Mouse (Mus musculus) adrenal gland, adult 18-20 months (tissue): ENCODE measurements around the gene Slc30a2. TPM values are rescaled to one million over a fixed set of nuclear protein-coding genes. Genes with fewer than 3 reads are reported as not detected.
"Not testable (repeated sequence)": the region's sequence is repeated elsewhere in the genome, so short reads cannot be mapped to it uniquely, and the experiment has no call there.

Source experiments
- DNase-seq, 2 experiments: peaks; one replicate each; pipeline ENCODE4 v3.0.0; 2021 to 2022; ENCODE audit warnings: low spot score in 2 of 2
- long read RNA-seq, 2 experiments: library from polyadenylated mRNA; stranded (forward); transcript quantifications; one replicate each; pipeline ENCODE4 v2.0.0; 2021
- total RNA-seq, 2 experiments: library from RNA; stranded (reverse); gene quantifications; 1 replicate in 1 of 2; 2 replicates in 1 of 2; pipeline ENCODE4 v1.2.3; 2021

Gene Slc30a2
- total RNA-seq = 10 to 100 TPM; 28.9 to 47.4 TPM
- long read RNA-seq, experiment 1, transcript Slc30a2-204 (8 exons, 3,153 nt) = major isoform, 22 of 59 reads
- long read RNA-seq, experiment 1, transcript Slc30a2-201 (7 exons, 2,023 nt) = minor isoform, 13 of 59 reads
- long read RNA-seq, experiment 1, partial matches to known transcripts = 2 of 59 reads
- long read RNA-seq, experiment 1, other reads (novel, unspliced or antisense) = 20 of 59 reads
- long read RNA-seq, experiment 2, transcript Slc30a2-204 (8 exons, 3,153 nt) = major isoform, 76 of 154 reads
- long read RNA-seq, experiment 2, transcript Slc30a2-201 (7 exons, 2,023 nt) = minor isoform, 34 of 154 reads
- long read RNA-seq, experiment 2, partial matches to known transcripts = 16 of 154 reads
- long read RNA-seq, experiment 2, other reads (novel, unspliced or antisense) = 26 of 154 reads

DNA sequence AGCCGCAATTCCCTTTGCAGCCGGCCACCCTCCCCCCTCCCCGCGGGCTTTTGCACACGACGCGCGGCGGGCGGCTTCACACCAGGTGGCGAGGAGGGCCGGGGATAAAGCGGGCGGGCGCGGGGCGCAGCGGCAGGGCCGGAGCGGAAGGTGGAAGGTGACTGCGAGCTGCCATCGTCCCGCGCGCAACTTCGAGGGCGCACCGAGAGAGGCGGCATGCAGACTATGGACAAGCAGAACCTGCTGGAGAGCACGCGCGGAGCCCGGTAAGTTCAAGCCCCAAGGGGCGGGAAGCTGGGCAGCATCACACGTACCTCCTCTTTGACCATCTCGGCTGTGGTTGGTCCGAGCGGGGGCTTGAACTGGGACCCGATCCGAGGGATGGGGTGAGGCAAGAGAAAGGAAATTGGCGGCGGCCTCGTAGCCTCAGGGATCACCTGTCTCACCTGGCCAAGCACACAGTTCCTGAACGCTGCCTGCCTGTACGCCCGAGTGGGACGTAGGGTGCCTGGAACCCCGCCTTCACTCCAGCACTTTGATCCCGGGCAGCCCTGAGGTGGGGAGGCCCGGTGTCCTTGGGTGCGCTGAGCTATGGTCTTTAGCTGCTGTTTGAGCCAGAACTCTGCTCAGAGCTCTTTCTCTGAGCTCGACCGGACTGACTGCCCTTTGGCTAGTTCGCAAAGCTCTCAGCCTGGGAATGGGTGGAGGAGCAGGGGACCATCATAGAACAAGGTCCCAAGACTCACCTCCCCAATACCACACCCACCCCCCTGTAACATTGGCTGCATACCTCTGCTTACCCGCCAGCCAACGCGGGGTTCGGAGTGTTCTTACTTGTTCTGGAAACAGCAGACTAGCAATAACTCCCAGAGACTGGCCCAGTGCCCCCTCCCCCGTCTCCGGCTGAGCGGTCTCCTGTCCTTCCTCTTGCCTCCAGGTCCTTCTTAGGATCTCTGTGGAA is at the start of gene Slc30a2:
TSS of gene Slc30a2 (plus strand) at position 111 of the 961 bp plus-strand sequence.
- peak in 1 of 2 experiments; percentile 54 for DNase-seq

DNA sequence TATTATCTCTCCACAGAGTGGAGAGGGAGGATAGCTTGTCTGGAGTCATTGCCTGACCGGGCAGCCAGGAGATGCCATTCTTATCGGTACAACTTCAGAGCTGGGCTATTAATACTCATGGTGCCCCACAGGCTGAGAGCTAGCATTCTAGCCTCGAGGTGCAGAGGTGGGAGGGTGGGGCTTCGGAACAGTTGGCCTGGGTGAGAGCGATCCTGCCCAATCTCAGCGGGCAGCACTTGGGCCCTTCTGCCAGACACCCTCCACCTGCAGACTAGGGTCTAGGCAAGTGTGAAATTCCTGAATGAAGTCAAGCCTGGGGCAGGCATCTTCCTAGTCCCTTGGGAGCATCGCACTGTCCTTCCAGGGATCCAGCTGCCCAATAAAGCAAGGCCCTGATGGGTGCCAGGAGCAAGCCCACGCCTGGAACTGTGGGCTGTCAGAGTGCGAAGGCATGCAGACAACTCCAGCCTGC is 49.3 kb upstream of the Slc30a2 start:
- DNase-seq = no peak

DNA sequence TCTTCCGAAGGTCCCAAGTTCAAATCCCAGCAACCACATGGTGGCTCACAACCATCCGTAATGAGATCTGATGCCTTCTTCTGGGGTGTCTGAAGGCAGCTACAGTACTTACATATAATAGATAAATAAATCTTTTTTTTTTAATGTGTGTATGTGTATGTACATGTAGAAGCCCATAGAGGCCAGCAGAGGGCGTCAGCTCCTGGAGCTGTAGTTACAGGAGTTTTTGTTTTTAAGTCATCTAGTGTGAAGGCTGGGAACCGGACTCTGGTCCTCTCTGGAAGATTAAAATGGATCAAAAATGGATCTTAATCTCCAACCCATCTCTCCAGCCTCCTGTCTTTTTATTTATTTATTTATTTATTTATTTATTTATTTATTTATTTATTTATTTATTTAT is 46.9 kb upstream of the Slc30a2 start:
- not testable (repeated sequence) for DNase-seq

DNA sequence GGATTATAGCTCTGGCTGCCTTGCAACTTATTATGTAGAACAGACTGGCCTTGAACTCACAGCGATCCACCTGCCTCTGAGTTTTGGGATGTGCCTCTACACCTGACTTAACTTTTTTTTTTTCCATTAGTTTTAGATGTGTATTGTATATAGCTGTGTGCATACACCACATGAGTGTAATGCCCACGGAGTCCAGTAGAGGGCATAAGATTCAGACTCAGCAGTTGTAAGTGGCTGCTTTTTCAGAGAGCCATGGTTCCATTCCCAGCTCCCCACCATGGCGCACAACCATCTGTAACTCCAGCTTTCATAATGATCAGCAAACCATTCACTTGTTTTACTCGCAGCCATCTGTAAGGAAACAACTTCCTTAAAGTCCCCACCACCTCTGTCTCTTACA is 46.5 kb upstream of the Slc30a2 start:
- DNase-seq = no peak

DNA sequence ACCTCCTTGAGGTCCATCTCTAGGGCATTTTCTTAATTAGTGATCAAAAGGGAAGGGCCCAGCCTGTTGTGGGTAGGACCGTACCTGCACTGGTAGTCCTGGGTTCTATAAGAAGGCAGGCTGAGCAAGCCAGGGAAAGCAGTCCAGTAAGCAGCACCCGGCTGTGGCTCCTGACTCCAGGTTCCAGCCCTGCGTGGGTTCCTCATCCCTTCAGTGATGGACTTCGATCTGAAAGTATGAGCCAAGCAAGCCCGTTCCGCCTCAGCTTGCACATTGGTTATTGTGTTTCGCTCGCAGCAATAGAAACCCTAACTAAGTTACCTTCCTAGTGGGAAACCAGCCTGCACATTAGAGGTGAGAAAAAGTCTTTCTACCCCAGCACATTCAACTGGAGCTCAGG is 45.6 kb upstream of the Slc30a2 start:
- DNase-seq = no peak

DNA sequence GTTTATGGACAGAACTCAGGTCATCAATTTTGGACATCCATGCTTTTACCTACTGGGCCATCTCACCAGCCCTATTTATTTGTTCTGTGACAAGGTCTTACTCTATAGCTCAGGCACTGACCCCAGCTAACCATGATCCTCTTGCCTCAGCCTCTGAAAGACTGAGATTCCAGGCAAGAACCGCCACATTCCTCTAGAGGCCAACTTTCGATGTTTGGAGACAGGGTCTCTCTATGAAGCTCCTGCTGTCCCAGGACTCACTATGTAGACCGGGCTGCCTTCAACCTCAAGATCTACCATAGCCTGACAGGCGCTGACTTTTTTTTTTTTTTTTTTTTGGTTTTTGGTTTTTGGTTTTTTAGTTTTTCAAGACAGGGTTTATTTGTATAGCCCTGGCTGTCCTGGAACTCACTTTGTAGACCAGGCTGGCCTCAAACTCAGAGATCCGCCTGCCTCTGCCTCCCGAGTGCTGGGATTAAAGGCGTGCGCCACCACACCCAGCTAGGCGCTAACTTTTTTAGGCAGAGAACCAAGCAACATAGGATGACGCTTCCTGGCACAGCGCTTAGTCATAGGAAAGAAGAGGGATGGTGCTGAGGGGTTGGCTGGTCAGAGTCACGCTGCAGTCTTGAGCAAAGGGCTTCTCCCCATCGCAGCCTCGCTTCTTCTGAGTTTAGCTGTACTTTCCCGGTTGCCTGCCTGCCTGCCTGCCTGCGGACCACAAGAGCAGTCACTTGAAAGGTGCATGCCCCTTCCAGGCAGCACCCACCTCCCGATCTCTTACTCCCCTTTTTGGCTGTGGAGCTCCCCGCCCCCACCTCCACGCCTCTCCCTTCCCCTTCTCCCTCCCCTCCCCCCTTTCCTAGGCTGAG is 44.1 kb upstream of the Slc30a2 start:
- DNase-seq = no peak

DNA sequence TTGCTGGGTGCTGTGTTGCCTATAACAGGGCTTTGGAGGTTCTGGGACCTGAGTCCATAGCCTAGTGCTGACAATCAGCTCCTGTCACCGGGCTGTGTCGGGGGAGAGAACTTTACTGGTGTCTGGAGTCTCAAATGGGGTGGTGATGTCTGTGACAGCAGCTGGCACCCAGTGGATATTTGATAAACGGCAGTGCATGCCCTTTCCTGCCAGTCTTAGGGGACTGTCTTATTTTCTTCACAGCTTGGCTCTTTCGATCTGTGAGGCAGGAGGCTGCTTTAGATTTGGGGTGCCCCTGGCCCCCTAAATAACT is 43.5 kb upstream of the Slc30a2 start:
- DNase-seq = no peak

DNA sequence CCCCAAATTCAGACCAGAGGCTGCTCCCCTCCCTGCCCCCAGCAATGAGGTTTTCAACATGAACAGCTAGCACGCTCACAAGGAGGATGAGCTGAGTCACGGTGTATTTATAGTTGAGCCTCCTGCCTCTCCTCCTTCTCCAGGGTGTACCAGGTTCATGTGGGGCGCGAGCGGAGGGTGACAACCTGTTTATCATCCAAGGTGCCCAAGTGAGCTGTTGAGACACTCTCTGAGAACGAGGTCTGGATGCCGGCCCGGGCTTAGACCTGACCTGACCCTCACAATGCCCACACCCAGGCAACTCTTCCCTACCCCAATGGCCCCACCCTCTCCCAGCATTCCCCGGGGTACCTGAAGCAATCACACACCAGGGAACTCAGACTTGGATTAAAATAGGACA is 42.7 kb upstream of the Slc30a2 start:
- DNase-seq = no peak

DNA sequence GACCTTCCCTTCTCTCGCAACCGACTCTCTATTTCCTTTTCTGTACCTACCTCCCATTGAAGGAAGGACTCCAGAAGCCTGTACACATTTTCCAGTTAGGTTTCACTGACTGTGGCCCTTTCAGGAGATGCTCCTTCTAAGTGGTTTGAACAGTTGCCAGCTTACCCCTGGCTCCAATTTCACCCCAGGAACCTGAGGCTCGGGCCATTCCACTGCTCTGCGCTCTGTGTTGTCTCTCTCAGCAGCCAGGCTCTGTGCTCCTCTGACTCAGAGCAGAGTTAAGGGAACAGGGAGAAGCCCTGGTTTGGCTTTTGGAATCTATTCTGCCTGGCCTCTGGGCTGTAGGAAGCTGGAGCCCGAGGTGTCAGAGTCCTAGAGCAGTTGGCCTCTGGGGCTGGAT is 40.9 kb upstream of the Slc30a2 start:
- no peak for DNase-seq

DNA sequence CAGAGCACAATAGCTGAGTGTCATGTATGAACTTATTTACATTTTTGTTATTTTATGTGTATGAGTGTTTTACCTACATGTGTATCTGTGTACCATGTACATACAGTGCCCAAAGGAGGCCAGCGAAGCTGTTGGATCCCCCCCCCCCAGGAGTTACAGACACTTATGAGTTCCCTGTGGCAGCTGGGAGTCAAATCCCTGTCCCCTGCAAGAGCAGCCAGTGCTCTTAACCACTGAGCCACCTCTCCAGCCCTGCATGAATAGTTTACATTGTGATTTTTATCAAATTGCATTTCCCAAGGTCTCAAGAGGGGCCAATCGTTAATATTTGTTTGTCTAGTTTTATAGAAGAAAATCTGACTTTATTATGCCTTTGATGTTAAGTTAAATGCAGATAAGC is 36.0 kb upstream of the Slc30a2 start:
- no peak for DNase-seq

DNA sequence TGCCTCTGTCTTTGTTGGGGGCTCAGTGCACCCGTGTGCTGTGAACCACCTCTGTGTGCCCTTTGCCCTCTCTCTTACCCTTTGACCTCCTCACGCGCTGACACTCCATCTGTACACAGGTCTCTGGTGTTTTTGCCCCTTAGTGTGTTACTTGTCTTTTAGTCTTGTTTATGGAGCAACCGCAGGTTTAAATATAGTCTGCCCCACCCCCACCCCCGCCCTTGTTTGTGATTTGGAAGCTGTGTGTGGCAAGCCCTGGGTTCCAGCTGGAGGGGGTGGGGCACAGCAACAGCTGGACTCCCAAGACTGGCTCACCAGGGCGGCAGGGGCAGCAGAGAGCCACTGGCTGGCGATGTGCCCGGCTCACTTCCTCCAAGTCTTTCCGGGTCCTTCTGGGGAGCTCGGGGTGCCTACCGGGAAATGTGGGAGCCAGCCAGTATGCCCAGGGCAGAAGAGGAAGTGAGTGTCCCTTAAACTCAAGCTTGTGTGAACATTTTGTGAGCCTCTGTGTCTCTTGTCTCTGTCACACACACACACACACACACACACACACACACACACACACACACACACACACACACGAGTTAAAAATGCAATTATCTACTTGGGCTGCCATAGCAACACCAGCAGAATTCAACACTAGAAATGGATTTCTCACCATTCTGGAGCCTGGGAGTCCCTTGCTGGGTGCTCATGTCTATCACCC is 35.5 kb upstream of the Slc30a2 start:
- DNase-seq = peak; percentile 31 to 51

DNA sequence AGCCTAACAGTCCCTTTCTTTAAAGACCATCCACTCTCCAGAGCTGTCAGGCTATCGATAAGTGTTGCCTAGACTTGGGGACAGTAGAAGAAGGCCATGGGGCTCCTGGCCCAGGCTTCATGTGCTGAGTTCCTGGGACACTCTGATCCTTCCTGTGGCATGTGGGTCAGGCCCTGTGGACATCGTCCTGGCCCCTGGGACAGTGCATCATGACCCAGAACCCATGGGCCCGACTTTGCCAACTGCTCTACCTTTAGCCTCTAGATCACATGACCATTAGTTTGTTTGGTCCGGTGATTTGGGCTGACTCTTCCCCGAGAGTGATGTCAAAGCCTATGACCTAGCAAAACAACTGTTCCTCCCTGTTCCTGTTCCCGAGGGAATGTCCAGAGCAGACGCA is 32.9 kb upstream of the Slc30a2 start:
- DNase-seq = no peak

DNA sequence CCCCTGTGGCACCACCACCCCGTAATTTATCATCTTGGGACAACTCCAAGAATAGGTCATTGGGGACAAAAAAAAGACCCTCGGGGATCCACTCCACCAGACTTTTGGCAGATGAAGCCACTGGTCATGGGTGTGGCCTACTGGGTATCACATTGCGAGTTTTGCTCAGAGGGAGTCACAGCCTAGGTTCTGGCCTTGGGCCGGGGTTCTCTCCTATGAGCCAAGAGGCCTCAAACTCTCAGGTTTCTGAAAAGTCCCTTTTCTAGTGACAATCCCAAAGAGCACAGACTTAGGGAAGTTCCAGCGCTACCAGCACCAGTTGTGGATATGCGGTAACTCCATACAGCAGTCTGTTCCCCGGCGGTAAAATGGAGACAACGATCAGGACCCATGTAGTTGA is 32.3 kb upstream of the Slc30a2 start:
- DNase-seq = no peak

DNA sequence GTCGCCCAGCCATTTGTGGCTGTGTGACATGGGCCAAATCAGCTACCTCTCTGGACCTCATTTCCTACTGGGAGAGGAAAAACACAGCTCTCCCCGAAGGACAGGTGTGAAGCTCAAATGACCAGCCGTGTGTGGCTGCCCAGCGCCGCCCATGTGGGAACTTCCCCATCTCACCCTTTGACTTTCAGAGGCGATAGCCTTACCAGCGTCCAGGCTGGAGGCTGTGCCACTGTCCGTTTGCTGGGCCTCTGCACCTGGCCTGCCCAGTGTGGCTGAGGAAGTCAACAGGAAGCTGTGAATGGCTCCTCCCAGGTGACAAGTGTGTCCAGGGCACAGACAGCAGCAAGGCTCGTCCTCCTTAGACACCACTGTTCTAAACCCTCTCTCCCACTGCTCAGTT is 31.2 kb upstream of the Slc30a2 start:
- DNase-seq = no peak

DNA sequence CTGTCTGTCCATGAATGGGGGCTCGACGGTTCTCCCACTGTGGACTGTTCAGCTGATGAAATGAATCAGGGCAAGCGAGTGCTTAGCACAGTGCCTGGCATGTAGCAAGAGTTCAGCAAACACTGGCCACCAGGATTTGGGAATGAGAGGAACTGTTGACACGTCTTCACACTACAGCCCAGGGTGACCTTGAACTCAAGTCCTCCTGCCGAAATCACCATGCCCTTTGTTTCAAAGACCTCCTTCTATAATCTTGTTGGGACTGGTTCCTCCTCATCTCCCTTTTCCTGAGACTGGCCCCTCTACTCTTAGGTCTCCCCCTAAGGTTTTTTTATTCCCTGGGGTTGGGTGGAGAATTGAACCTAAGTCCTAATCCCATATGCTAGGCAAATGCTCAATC is 30.6 kb upstream of the Slc30a2 start:
- no peak for DNase-seq

DNA sequence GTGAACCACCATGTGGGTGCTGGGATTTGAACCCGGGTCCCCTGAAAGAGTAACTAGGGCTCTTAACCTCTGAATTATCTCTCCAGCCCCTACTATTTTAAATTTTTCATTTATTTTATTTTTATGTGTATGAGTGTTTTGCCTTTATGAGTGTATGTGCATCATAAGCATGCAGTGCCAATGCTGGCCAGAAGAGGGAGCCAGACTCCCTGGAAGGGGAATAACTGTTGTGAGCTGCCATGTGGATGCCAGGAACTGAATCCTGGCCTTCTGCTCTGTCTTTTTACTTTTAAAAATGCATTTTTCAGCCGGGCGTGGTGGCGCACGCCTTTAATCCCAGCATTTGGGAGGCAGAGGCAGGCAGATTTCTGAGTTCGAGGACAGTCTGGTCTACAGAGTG is 30.1 kb upstream of the Slc30a2 start:
- DNase-seq = no peak

DNA sequence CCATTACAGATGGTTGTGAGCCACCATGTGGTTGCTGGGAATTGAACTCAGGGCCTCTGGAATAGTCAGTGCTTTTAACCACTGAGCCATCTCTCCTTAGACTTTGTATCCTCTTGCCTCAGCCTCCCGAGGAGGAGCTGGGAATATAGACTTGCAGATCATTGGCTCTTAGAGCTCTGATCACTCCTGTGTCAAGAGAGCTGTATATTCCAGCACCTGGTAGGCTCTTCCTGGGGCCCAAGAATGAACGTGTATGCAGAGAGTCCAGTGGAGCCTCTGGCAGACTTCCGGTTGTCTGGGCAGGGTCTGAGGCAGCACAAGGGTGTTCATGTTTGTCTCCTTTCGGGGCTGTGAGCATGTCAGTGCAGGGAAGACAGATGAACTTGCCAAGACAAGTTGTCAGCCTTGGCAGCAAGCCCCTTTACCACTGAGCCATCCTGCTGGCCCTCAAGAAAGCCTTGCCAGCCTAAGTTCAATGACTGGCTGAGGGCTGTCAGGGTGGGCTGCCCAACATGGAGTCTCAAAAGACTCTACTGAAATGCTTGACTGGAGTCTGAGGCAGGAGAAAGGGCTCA is 28.8 kb upstream of the Slc30a2 start:
- no peak for DNase-seq

DNA sequence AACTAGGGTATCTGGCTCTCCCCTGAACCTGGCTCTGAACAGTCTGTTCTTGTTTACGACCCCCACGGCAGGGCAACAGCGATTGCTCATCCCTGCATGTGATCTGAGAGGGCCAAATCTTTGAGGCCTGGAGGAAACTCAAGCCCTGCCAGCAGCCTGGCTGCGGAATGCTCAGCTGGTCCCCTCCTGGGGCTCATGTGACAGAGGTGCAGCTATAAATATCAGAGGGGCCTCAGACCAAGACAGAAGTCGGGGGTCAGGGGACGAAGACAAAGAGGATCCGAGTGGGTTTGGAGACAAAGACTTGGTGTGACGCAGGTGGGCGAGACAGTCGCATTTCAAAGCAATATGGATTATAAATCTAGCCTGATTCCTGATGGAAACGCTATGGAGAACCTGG is 28.1 kb upstream of the Slc30a2 start, which contains the start of gene Trim63:
TSS of gene Trim63 (plus strand) at position 245 of the 400 bp plus-strand sequence.
- no peak for DNase-seq

DNA sequence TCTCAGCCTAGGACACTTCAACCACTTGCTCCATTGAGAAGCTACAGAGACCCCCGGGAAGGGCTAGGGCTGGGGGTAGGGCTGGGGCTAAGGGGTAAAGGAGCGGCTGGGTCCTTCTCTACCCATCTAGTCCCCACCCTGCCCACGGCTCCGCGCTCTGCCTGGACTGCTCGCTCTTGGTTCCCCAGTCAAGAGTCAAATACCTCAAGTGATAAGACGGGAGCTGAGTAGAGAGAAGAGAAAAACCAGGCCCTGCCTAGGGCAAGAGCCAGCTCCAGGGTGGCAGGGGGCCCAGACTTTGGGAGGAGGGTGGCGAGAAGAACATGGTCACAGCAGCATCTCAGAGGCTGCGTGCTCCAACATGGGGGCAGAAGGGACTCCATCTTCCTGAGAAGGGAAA is 27.5 kb upstream of the Slc30a2 start:
- DNase-seq = no peak

DNA sequence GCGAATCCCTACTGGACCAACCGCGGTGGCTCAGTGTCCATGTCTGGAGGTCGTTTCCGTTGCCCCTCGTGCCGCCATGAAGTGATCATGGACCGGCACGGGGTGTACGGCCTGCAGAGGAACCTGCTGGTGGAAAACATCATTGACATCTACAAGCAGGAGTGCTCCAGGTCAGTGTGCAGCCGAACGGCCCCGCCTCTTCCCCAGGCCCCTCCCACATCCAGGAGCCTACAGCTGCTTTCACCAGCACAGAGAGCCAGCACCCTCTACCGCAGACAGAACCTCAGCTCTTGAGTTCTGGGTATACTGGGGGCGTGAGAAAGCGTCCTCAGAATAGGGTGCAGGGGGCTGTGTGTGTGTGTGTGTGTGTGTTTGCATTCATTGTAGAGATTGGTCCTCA is 26.6 kb upstream of the Slc30a2 start:
- no peak for DNase-seq
